Mouse (Mus musculus) CH12.LX (cell line): ENCODE data around the gene Car10. TPM values are rescaled to one million over a fixed set of nuclear protein-coding genes. Genes with fewer than 3 reads are reported as not detected.

ENCODE experiments used
- DNase-seq: peaks from one replicate; pipeline ENCODE4 v3.0.0-alpha.2; 2013; ENCODE audit errors: extremely low read depth
- H3K27ac ChIP-seq: 2 replicates; pipeline ENCODE4 v1.5.1; 2012; ENCODE audit warnings: low read depth, mild to moderate bottlenecking, control low read depth, moderate library complexity; ENCODE audit not compliant: insufficient read depth
- H3K27me3 ChIP-seq: replicated peaks from 2 replicates; pipeline ENCODE3; 2012; ENCODE audit warnings: inconsistent platforms
- H3K36me3 ChIP-seq, 2 experiments: replicated peaks in 1 of 2; 2 replicates each; pipeline versions ENCODE3 to v1.6.1; 2012; ENCODE audit warnings: inconsistent platforms in 1 of 2, low read length in 1 of 2, mild to moderate bottlenecking in 1 of 2, mixed read lengths in 1 of 2, moderate library complexity in 1 of 2; ENCODE audit not compliant: control insufficient read depth in 1 of 2, insufficient read depth in 1 of 2
- H3K4me1 ChIP-seq, 2 experiments: 2 replicates each; pipeline ENCODE4 v1.6.1; 2012; ENCODE audit warnings: inconsistent platforms in 1 of 2, moderate library complexity in 1 of 2; ENCODE audit not compliant: insufficient read depth in 2 of 2, control insufficient read depth in 1 of 2
- H3K4me2 ChIP-seq: 2 replicates; pipeline ENCODE4 v1.6.1; 2012; ENCODE audit warnings: low read depth, mild to moderate bottlenecking, control low read depth; ENCODE audit not compliant: poor library complexity, insufficient read depth, severe bottlenecking
- H3K4me3 ChIP-seq, 3 experiments: fragments of 150-350 bp in 1 of 3; sonication (generic) in 1 of 3; replicated peaks in 1 of 3; 2 replicates each; pipeline versions ENCODE3 to v1.5.1; 2011 to 2012; ENCODE audit warnings: low read depth in 2 of 3, low read length in 2 of 3, mild to moderate bottlenecking in 2 of 3, moderate library complexity in 2 of 3, control low read depth in 1 of 3, improper control_type of control experiment in 1 of 3, inconsistent platforms in 1 of 3, mixed read lengths in 1 of 3; ENCODE audit not compliant: poor library complexity in 1 of 3
- H3K79me2 ChIP-seq: replicated peaks from 2 replicates; pipeline ENCODE4 v1.6.1; 2012; ENCODE audit warnings: mild to moderate bottlenecking, moderate library complexity; ENCODE audit not compliant: control insufficient read depth, poor library complexity, insufficient read depth, severe bottlenecking; ENCODE audit errors: extremely low read depth
- H3K9ac ChIP-seq: 2 replicates; pipeline ENCODE4 v1.6.1; 2012; ENCODE audit warnings: low read depth, mild to moderate bottlenecking, control low read depth, moderate library complexity; ENCODE audit not compliant: insufficient read depth
- H3K9me3 ChIP-seq: replicated peaks from 2 replicates; pipeline ENCODE3; 2012; ENCODE audit warnings: low read length, inconsistent platforms, mixed read lengths
- CHD1 ChIP-seq: IDR thresholded peaks from 2 replicates; pipeline ENCODE4 v1.6.1; 2012; ENCODE audit warnings: low read depth, low read length, improper control_type of control experiment, inconsistent platforms
- E2F4 ChIP-seq: IDR thresholded peaks from 2 replicates; pipeline ENCODE4 v1.6.1; 2011; ENCODE audit warnings: low read depth, low read length, improper control_type of control experiment; ENCODE audit not compliant: insufficient replicate concordance
- ELF1 ChIP-seq: IDR thresholded peaks from 2 replicates; pipeline ENCODE4 v1.6.1; 2014; ENCODE audit warnings: low read depth, mild to moderate bottlenecking, inconsistent platforms, low read length, improper control_type of control experiment
- HCFC1 ChIP-seq: IDR thresholded peaks from 2 replicates; pipeline ENCODE4 v1.6.1; 2012; ENCODE audit warnings: low read depth, mild to moderate bottlenecking, inconsistent platforms, low read length, improper control_type of control experiment
- IRF4 ChIP-seq: IDR thresholded peaks from 2 replicates; pipeline ENCODE4 v1.6.1; 2014; ENCODE audit warnings: low read depth, mild to moderate bottlenecking, inconsistent platforms, low read length, improper control_type of control experiment
- JUN ChIP-seq: IDR thresholded peaks from 2 replicates; pipeline ENCODE4 v1.6.1; 2011; ENCODE audit warnings: low read depth, mild to moderate bottlenecking, low read length, improper control_type of control experiment, moderate library complexity; ENCODE audit not compliant: insufficient read depth
- JUND ChIP-seq: conservative IDR thresholded peaks from 2 replicates; pipeline ENCODE4 v1.6.1; 2011; ENCODE audit warnings: low read depth, low read length, improper control_type of control experiment
- KAT2A ChIP-seq: IDR thresholded peaks from 2 replicates; pipeline ENCODE4 v1.6.1; 2012; ENCODE audit warnings: low read length, improper control_type of control experiment, inconsistent platforms; ENCODE audit not compliant: insufficient replicate concordance
- MAX ChIP-seq: IDR thresholded peaks from 2 replicates; pipeline ENCODE4 v1.6.1; 2011; ENCODE audit warnings: low read length, improper control_type of control experiment
- MAZ ChIP-seq: IDR thresholded peaks from 2 replicates; pipeline ENCODE4 v1.6.1; 2012; ENCODE audit warnings: low read depth, mild to moderate bottlenecking, inconsistent platforms, low read length, improper control_type of control experiment, moderate library complexity
- NELFE ChIP-seq: IDR thresholded peaks from 2 replicates; pipeline ENCODE4 v1.6.1; 2011; ENCODE audit warnings: low read depth, low read length, improper control_type of control experiment
- NRF1 ChIP-seq: IDR thresholded peaks from 2 replicates; pipeline ENCODE4 v1.6.1; 2014; ENCODE audit warnings: low read depth, mild to moderate bottlenecking, inconsistent platforms, low read length, improper control_type of control experiment, moderate library complexity
- POLR2A ChIP-seq: IDR thresholded peaks from 2 replicates; pipeline ENCODE4 v1.6.1; 2011; ENCODE audit warnings: low read depth, mild to moderate bottlenecking, improper control_type of control experiment, low read length
- POLR2AphosphoS2 ChIP-seq: IDR thresholded peaks from 2 replicates; pipeline ENCODE4 v1.6.1; 2011; ENCODE audit warnings: low read depth, low read length, improper control_type of control experiment
- RAD21 ChIP-seq: IDR thresholded peaks from 2 replicates; pipeline ENCODE4 v1.6.1; 2011; ENCODE audit warnings: low read depth, mild to moderate bottlenecking, low read length, improper control_type of control experiment, moderate library complexity
- RCOR1 ChIP-seq: conservative IDR thresholded peaks from 2 replicates; pipeline ENCODE4 v1.6.1; 2012; ENCODE audit warnings: low read depth, mild to moderate bottlenecking, inconsistent platforms, low read length, improper control_type of control experiment
- SIN3A ChIP-seq: IDR thresholded peaks from 2 replicates; pipeline ENCODE4 v1.6.1; 2012; ENCODE audit warnings: low read length, improper control_type of control experiment, inconsistent platforms
- SMC3 ChIP-seq: IDR thresholded peaks from 2 replicates; pipeline ENCODE4 v1.6.1; 2011; ENCODE audit warnings: low read depth, low read length, improper control_type of control experiment
- TBP ChIP-seq: conservative IDR thresholded peaks from 2 replicates; pipeline ENCODE4 v1.6.1; 2011; ENCODE audit warnings: low read depth, low read length, improper control_type of control experiment
- TCF12 ChIP-seq: IDR thresholded peaks from 2 replicates; pipeline ENCODE4 v1.6.1; 2014; ENCODE audit warnings: low read depth, mild to moderate bottlenecking, inconsistent platforms, low read length, improper control_type of control experiment
- ZC3H11A ChIP-seq: IDR thresholded peaks from 2 replicates; pipeline ENCODE4 v1.6.1; 2012; ENCODE audit warnings: low read depth, mild to moderate bottlenecking, inconsistent platforms, low read length, improper control_type of control experiment
- dilution Hi-C: fragments of 300-500 bp; cut with MboI; formaldehyde crosslinking; loops from 2 replicates; pipeline ENCODE4 v1.14.3; 2020; ENCODE audit warnings: low sequenced_read_pairs; ENCODE audit not compliant: extremely low pct_unique_long_range_greater_than_20kb, extremely low pct_ligation_motif_present
- in situ Hi-C: fragments of 300-500 bp; cut with MboI; formaldehyde crosslinking; loops from 3 replicates; pipeline ENCODE4 v1.14.3; 2019; ENCODE audit warnings: low sequenced_read_pairs, low pct_ligation_motif_present, low pct_unique_long_range_greater_than_20kb, mixed read lengths
- polyA plus RNA-seq: library from polyadenylated mRNA; unstranded; fragments of >175 nt; gene quantifications from 2 replicates; pipeline ENCODE4 v1.2.1, GENCODE M21; 2012; ENCODE audit warnings: low read depth; ENCODE audit not compliant: insufficient read length
- total RNA-seq, 2 experiments: library from RNA; depleted of rRNA; stranded (reverse); fragments of 300-350 nt in 1 of 2; fragments of >200 nt in 1 of 2; gene quantifications; 2 replicates each; pipeline ENCODE4 v1.2.3; 2012 to 2014

Car10 gene
- total and polyA plus RNA-seq, 3 experiments = not detected

- H3K79me2 ChIP-seq = no peaks in the 10 kb centered on the region
- H3K36me3 ChIP-seq = no peaks in the 10 kb centered on the region
- dilution Hi-C loops = no loop called here
- H3K4me1 ChIP-seq = no peaks in the 10 kb centered on the region
- no peak overlapping the region for H3K4me2 ChIP-seq
- H3K27me3 ChIP-seq = peaks cover 47% of the 10 kb centered on the region
- no peak overlapping the region for H3K4me3 ChIP-seq
- no peak overlapping the region for H3K27ac ChIP-seq
- H3K9ac ChIP-seq = no peak overlapping the region
- no peak for DNase-seq
- TF ChIP-seq E2F4 (no peak), SMC3 (no peak), JUND (no peak), POLR2AphosphoS2 (no peak), MAZ (no peak), RAD21 (no peak), TBP (no peak), ZC3H11A (no peak), RCOR1 (no peak), POLR2A (no peak), NRF1 (no peak), HCFC1 (no peak), CHD1 (no peak), JUN (no peak), ELF1 (no peak)
- no peaks in the 10 kb centered on the region for H3K9me3 ChIP-seq
- in situ Hi-C loops = no loop called here
Observed at GRCm38 (mm10) chr11:93642331-93642730, 544.5 kb downstream of the Car10 start.

GRCm38 (mm10) chr11:93643006-93643405 is 545.2 kb downstream of the Car10 start:
- Histone ChIP-seq H3K4me3 (no peak overlapping the region), H3K4me1 (no peaks in the 10 kb centered on the region), H3K36me3 (no peaks in the 10 kb centered on the region), H3K27ac (no peak overlapping the region), H3K9me3 (no peaks in the 10 kb centered on the region), H3K27me3 (peaks cover 47% of the 10 kb centered on the region), H3K4me2 (no peak overlapping the region), H3K9ac (no peak overlapping the region), H3K79me2 (no peaks in the 10 kb centered on the region)
- no peak for DNase-seq
- TF ChIP-seq KAT2A = no peak
- TF ChIP-seq RAD21 = no peak
- no peak for TF ChIP-seq MAX
- TF ChIP-seq E2F4 = no peak
- TF ChIP-seq SIN3A = no peak
- no peak for TF ChIP-seq IRF4
- TF ChIP-seq TCF12 = no peak
- TF ChIP-seq ELF1 = no peak
- TF ChIP-seq NELFE = no peak
- in situ Hi-C loops (no loop called here), dilution Hi-C loops (no loop called here)
